Mouse (Mus musculus): ENCODE results near the gene Tsga13. TPM values are rescaled to one million over a fixed set of nuclear protein-coding genes. Genes with fewer than 3 reads are reported as not detected.
A peak's percentile ranks its signal among the peaks of the same experiment; 100 is the strongest.

Tsga13 gene
- total RNA-seq (2021) = not detected
- not detected in 2 replicates for polyA plus RNA-seq (2012; rRNA removed)
- long read RNA-seq = 0 reads

DNA sequence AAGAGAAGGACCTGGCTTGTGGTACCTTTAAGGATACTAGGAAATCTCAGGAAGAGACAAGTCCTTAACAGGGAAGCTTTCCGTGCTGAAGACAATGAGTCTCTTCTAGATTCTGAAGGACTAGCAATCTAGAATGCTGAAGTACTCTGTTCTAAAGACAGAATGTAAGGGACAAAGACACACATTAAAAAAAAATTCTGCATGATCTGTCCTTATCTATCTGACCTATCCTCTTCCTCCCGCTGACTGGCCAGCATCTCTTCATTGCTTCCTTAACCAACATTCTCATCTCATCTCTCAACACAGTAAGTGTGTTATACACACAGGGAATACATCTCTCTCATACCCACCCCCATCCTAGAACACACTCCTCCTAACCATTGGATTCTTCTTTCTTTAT is at the start of gene Tsga13:
Gene Tsga13, minus strand, starts transcription at position 101 of the 400 bp plus-strand sequence.
- no peak for DNase-seq

DNA sequence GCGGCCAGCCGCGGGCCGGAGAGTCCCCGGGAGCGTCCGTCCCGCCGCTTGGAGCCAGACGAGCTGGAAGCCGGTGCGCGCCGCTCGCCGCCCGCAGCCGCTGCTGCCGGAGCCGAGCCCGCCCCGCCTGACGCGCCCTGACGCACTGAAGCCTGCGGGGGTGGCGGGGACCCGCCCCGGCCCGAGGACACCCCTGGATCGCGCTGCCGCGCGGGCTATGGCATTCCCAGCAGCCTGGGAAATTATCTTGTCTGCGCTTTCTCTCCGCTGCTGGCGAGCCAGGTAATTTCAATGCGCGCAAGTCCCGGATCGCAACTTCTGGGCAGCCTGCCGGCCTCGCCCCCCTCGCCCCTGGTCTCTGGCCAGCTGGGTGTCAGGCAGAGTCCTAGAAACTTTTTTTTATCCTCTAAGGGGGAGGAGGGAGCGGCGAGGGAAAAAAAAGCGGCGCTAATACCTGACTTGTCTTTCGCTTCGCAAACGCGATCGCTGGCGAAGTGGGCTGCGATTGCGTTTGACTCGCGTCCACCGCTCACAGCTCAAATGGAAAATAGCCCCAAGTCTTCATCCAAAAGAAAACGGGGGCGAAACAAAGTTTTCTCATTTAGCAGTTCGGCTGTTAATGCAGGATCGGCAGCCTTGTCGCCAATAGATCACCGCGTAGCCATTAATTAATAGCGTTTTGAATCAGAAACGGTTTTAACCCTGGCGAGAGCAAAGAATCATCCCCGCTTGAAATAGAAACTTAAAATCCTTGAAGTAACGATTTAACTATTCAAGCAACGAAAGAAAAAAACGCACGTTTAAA is 43.6 kb upstream of the Tsga13 start, which contains the start of gene Klf14:
Gene Klf14, minus strand, starts transcription at position 343 of the 805 bp plus-strand sequence.
- peak; percentile 83 for DNase-seq

DNA sequence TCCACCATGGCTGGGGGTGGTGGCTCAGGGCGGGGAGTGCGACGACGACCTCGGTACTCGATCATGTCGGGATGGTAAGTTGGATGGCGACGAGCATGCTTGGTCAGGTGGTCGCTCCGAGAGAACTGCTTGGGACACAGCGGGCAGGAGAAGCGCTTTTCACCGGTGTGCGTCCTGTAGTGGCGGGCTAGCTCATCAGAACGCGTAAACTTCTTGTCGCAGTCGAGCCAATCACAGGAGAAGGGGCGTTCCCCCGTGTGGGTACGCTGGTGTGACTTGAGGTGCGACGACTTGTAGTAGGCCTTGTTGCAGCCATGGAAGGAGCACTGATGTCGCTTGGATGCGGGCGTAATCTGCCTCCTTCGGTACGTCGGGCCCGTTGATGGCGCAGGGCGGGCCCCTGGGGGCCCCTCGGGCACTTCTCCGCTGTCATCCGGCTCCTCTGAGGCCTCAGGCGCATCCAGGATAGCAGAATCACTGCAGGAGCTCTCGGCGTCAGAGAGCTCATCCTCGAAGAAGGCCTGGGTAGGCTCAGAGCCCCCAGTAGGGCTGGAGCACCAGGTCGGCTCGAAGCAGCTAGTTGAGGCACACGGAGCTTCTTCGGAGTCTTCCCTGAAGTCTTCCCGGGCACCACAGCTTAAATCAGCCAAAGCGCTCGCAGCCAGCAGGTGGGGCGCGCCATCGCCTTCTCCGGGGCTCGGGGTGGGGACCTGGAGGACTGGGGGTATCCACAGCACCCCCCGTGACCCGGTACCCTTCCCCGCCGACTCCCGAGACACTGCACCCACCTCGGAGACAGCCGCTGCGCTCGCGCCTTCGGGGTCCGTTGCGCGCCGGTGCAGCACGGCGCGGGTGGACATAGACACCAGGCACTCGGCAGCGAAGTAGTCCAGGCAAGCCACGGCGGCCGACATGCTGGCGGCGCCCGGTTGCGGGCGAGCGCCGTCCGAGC is 42.7 kb upstream of the Tsga13 start:
- peak; percentile 5 for DNase-seq

DNA sequence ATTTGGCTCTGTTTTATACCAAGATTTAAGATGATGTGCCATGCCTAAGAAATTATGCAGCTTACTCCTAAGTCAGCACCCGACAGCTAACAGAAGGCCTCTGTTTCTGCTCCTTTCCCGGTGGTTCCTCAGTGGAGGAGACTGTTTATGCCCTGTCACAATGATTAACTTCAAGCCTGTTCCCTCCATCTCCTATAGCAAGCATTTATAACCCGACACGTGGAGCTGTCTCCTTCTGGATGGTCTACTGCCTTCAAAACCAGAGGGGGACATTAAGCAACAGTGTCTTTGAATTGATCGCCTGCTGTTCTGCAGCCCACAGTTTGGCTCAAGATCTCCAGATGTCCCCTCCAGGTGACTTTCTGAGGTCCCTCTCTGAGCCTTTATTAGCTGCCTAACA is 23.9 kb upstream of the Tsga13 start:
- no peak for DNase-seq

- no peak for DNase-seq
Measured at GRCm38 (mm10) chr6:30922821-30923220, 7.4 kb upstream of the Tsga13 start.

GRCm38 (mm10) chr6:30921826-30922225 is 6.5 kb upstream of the Tsga13 start:
- DNase-seq = no peak

DNA sequence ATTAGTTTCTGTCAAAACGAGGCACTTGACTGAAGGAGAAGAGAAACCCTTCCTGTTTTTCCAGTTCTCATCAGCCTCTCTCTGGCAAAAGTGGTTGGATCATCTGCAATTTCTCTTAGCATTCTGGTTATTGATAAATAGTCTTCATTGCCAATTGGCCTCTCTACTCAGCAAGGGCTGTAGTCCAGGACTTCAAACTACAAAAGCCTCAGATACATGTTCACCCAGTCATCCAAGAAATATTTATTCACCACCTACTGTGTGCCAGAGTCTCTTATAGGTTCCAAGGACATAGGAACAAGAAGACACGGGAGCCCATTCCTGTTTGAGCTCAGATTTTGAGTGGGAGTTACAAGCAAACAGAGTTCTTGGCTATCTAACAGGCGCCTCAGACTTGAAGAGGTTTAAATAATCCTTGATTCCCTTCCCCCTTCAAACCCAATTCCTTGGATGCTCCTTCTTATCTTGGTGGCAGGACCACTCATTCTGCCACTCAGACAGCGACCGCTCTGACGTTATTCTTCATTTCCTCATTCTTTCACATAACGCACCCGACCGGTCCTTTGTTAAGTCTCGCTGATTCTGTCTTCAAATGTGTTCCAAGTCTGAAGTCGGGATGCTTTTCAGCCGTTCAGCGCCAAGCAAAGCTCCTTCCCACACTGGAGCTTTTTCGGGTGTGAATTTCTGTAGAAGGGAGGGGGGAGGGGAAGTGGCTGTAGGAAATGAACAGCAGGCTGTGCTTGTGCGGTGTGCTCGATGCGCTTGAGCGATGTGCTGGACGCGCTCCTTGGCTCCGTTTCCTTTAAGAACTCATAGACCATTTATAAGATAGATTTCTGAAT is 5.7 kb upstream of the Tsga13 start:
- no peak for DNase-seq

DNA sequence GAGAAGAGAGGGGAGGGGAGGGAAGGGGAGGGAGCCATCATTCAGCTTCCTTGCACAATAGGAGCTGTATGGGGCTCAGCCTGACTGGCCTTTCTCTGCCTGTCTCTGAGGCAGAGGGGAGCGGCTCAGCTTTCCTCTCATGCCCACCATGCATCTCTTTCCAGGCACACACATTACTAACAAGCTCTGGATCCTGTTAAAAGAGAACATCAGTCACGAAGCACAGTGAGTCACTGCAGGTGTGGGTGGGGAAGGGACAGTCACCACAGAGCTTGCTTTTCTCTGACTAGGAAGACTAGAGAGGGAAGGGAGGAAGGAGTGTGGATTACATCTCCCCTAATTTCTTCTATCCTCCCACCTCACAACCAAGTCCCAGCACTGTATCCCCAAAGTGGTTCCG is 7.4 kb downstream of the Tsga13 start:
- DNase-seq = no peak

- DNase-seq = no peak
Measured at GRCm38 (mm10) chr6:30904911-30905310, 10.5 kb downstream of the Tsga13 start.

- no peak for DNase-seq
Measured at GRCm38 (mm10) chr6:30904033-30904432, 11.3 kb downstream of the Tsga13 start.

DNA sequence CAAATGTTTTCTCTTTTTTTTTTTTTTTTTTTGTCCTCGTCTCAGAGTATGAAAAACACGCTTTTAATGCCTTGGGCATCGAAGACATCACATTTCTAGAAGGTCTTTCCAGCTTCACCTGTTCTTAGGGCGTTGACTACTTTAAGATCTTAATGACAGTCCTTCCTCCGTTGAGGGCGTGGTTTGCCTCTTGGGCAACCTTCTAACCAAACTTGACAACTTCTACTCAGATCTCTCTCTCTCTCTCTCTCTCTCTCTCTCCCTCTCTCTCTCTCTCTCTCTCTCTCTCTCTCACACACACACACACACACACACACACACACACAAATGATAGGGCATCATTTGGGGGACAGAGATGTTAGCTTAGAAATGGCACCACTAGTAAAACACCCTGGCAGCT is 17.9 kb downstream of the Tsga13 start:
- no peak for DNase-seq

- no peak for DNase-seq
Measured at GRCm38 (mm10) chr6:30896986-30897327, 18.4 kb downstream of the Tsga13 start.

GRCm38 (mm10) chr6:30896195-30896985 is 19.0 kb downstream of the Tsga13 start, which contains the start of gene Copg2:
Copg2 (minus strand) TSS chr6:30896794.
- DNase-seq = peak; percentile 97

- DNase-seq = no peak
Measured at GRCm38 (mm10) chr6:30895819-30896194, 19.6 kb downstream of the Tsga13 start.

DNA sequence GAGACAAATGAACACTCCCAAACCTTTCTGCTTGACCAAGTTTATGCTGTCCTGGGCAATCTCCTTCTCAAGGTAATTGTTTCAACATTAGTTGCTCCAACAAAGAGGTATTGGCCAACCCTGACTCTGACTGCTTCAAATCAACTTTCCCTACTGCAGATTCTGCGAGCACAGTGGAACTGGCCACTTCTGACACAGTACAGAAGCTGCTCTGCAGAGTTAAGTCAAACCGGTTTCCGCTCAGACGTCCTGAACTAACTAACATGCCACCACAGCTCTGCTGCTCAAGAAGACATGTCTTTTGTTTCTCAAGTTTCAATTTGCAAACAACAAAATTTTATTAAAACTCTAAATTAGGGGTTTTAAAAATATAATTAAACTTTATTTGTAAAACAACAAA is 22.3 kb downstream of the Tsga13 start:
- no peak for DNase-seq

DNA sequence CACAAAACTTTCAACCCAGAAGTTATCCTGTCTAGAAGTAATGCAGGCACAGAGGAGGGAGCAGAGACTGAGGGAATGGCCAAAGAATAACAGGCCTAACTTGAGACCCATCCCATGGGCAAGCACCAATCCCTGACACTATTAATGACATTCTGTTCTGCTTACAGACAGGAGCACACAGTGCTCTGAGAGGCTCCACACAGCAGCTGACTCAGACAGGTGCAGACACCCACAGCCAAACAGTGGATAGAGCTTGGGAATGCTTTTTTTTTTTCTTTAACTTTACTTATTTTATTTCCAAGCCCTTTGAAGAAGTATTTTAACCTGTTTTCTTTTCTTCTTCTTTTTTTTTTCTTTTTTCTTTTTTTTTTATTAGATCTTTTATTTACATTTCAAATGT is 23.6 kb downstream of the Tsga13 start:
- DNase-seq = no peak

DNA sequence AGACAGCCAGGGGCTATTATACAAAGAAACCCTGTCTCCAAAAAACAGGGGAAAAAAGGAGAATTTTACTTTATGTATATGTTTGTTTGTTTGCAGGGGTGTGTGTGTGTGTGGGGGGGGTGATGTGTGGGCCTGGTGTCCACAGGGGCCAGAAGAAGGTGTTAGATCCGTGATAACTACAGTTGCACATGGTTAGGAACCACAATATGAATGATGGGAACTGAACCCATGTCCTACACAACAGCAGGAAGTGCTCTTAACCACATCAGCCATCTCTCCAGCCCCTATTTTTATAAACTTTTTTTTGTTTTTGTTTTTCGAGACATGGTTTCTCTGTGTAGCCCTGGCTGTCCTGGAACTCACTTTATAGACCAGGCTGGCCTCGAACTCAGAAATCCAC is 30.5 kb downstream of the Tsga13 start:
- no peak for DNase-seq

DNA sequence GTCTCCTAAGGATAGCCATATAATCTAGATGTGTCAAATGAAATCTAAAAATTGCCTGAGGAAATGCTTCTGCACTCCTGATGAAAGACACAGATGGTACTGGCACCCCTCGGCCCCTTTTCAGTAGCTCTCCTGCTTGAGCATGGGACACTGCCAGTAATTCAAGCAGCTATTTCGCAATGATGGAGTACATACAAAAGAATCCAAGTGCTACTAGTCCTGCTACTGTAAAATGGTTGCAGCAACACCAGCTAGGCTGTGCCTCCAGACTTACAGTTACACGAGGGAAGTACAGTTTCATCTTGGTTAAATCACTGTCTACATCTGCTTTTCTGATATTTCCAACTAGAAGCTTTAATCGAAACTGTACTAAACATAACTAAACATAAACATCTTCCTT is 31.9 kb downstream of the Tsga13 start:
- DNase-seq = peak; percentile 3

DNA sequence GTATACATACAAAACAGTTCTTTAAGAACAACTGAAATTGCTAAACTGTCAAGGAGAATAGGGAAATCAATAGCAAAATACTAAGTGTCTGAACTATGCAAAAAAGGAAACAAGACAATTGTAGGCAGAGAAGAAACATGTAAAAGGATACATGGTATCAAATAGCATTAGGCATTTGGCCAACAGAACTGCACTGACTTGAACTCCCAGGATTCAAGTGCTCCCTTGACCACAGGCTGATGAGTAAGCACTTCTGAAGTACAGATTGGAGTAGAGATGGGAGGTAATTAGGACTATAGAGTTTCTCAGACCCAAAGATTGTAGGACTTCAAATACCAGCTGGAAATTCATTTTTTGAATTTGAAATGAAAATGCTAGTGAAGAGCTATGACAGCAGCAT is 38.7 kb downstream of the Tsga13 start:
- no peak for DNase-seq

GRCm38 (mm10) chr6:30866501-30866900 is 48.9 kb downstream of the Tsga13 start:
- no peak for DNase-seq

DNA sequence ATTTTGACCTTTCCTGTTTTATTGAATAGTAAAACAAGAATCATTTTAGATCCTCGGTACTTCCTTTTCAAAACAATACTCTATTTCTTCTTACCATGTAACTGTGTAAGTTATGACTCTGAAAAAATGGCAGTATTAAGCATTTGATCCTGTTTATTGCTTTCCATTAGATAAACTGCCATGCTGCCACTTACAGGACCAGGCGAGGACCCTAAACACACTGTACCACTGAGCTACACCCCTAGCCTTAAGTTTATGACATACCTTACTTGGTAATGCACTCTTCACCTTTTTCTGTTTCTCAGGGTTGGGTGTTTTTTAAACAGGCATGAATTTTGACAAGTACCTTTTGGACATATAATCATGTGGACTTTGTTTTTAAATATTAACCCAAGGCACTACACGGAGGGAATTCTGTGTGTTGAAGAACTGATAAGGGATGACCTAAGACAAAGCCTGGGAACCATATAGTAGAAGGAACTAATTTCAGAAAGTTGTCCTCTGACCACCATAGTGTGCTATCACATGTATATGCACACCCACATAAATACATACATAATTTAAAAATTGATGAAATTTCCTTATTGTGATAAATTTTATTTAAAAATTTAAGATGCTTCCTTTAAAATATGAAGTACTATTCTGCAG is 50.2 kb downstream of the Tsga13 start:
- DNase-seq = no peak

Data from adrenal gland, adult 2 months (tissue).